Mouse (Mus musculus) urinary bladder, adult 18-20 months (tissue): ENCODE data around the gene Cfap44.

Experiments used
- DNase-seq, 2 experiments: peaks; one replicate each; pipeline ENCODE4 v3.0.0; 2022; ENCODE audit warnings: low spot score in 2 of 2, mixed read lengths in 2 of 2

Cfap44 gene

DNA sequence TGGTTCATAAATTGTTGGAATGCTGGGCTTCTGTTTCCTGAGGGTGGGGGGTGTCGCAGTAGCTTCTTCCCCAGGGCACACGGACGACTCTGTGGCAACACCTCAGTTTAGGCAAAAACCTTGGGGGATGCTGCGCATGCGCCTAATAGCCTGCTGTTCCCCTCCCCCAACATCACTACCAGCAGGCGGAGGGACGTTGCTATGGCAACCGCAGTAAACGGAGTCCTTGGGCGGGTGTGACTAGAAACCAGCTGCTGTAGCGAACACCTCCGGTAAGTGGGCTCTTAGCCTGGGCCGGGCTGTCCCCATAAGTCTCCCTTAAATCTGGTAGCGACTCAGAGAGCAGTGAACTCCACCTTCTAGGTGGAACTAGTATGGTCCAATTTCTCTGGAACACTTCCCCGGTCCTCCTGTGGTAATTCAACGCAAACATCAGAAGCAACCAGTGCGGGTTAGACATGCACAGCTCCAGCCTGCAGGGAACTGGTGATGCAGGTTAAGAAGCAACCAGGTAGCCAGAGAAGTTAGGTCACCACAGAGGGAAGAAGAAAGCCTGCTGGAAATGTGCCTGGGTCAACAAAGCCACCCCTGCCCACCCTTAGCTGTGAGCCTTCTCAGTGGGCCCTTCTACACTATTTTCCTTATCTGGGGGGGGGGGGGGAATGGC, at the start of gene Cfap44:
Gene Cfap44, plus strand, starts transcription at position 220 of the 667 bp plus-strand sequence.
- peak in 1 of 2 experiments; percentile 21 for DNase-seq

DNA sequence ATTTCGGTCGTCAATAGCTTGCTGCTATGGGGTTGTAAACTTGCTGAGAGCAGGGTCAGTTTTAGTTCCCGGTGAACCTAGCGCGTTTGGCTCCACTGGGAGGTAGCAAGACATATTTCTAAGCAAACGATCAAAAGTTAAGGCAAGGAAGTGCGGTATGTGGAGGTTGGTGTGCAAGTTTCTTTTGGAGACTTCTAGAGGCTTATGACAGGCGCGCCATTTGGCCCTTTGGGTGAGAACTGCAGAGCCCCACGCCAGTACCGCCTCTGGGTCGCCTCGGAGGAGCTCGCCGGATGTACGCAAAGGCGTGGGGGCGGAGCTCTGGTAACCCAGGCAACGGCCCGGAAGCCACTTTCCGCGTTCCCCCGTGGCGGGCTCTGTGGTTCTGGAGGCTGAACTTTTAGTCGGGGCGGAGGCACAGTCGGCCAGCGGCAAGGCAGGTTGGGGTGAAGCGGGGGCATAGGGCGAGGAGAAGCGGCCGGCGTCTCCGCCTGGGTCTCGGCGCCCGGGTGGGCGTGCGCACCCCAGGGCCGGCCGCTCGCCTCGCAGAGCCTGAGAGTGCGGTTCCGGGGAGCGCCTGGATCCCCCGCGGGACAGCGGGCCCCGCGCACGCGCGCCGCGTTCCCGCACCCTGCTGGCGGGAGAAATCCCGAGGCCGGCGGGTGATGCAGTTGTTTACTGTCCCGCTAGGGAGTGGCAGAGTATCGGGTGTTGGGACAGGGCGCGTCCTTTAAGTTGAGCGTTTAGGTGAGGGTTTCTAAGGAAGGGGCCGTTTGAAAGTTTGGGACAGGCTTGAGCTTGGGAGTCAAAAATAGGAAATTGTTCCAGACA, 47.3 kb upstream of the Cfap44 start, which contains the start of gene Spice1:
Gene Spice1, plus strand, starts transcription at position 51 of the 831 bp plus-strand sequence.
- DNase-seq = peak; percentile 91 to 92

DNA sequence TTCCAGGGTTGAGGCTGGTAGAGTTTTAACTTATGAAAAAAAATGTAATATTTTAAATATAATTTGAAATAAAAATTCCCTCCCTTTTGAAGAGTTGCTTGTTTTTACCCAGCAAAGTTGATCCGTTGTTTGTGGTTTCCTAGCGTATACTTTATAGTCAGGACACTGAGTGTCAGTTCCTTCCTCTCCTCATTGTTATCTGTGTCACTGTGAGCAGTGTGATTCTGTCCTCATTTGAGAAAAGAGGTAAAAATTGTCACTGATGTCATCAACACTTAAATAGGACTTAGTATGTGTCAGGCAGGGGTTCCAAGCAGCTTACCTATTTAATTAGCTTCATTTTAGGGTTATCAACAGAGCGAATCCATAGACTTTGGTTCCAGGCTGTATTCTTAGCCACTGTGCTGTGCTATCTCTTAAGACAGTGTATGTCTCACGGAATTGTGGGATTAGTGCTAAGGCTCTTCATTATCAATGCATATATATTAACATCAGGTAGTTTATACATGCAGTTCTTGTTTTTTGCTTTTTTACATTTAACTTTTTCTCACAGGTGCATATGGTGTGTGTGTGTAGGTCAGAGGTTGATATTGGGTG, 44.7 kb upstream of the Cfap44 start:
- no peak for DNase-seq

DNA sequence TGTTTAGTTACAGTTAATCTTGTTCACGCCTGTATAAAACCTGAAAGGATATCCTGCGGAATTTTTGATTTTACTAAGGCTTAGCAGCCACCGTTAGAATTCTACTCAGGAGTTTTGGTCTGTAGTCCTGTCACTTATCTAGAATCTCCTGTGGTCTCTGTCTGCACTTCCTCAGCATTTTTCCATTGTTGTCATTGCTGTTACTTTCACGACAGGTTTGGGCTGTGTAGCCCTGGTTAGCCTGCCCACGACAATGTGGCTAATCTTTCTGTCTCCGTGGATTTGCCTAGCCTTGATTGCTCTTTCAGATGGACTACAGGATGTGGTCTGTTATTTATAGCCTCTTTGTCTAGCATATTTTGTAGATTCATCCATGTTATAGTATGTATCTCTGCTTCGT, 38.3 kb upstream of the Cfap44 start:
- no peak for DNase-seq

DNA sequence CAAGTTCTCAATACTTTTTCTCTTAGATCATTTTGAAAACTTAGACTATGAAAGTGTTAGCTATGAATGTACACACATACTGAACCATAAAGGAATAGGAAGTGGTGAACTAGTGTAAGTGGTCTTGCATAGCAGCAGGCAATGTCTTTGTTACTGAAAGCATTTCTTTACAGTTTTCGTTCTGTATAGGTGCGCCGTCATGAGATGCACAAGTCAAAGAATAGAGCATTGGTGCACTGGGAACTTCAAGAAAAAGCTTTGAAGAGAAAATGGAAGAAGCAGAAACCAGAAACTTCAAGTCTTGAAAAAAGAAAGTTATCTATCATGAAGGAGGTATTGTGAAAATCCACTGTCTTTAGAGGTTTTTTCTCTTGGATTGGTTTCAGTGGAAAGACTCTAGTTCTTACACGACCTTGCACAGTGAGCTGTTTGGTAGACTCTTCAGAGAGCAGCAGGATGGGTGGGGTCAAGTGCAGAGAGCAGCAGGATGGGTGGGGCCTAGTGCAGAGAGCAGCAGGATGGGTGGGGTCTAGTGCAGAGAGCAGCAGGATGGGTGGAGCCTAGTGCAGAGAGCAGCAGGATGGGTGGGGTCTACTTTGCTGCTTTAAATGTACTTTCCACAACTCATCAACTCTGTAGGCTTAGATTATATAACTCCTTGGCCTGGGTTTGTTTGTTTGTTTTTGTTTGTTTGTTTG, 36.9 kb upstream of the Cfap44 start:
- DNase-seq = no peak

DNA sequence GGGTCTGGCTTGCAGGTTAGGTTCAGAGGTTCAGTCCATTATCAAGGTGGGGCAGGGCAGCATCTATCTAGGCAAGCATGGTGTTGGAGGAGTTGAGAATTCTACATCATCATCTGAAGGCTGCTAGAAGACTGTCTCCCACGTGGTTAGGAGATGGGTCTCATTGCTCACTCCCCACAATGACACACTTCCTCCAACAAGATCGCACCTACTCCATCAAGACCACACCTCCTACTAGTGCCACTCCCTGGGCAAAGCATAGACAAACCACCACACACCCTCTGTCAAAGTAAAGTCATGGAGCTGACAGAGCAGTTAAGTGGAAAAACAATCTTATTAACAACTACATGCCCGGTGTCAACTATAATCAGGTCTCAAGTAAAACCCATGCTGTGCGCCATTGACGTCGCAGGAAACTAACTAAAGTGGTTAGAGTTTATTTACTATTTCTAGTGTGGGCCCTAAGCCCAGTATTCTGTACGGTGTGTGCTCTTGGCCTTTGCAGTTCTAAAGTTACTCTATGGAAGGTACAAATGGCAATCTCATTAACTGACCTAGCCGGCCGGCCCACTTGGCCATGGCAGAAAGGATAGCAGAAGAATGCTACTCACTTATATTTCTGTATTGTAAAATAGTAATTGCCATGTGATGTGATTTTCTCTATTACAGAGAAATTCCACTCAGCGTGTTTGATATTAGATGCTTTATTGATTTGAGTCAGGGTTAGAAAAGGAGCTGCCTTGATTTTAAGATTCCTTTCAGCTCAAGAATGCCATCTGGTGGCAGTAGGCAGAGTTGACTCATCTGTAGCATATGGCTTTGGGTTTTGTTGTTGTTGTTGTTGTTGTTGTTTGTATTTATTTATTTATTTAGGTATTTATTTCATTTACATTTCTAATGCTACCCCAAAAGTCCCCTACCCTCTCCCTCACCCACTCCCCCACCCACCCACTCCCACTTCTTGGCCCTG, 32.4 kb upstream of the Cfap44 start:
- DNase-seq = no peak

DNA sequence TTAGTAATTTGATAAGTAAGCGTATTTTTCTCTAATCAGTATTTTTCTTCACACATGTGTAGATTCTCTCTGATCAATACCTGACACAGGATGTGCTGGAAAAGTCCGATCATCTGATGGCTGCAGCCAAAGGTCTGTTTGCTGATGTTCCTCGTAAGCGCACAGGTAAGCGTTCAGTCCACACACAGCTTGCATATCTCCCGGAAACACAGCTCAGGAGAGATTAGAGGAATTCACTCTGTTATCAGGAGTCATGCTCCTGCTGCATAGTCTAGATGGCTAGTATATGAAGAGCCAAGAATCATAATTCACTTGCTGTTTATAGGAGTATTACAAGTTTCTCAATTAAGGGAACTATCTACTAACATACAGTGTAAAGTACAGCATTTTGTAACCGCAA, 29.1 kb upstream of the Cfap44 start:
- DNase-seq = no peak

DNA sequence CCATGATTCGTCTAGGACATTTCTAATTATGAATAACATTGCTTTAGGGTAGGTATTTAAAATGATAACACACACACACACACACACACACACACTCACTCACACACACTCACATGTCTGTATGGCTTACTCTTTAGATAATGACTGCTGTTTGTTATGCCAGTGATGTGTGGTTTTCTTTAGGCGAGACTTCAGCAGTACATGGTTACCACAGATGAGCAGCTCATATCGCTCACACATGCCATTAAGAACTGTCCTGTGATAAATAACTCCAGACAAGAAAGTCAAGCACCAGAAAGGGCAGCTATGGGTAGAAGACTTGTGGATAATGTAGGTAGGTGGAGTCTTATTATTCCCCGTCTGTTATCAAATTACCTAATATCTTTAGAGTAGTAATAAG, 19.1 kb upstream of the Cfap44 start:
- DNase-seq = no peak

DNA sequence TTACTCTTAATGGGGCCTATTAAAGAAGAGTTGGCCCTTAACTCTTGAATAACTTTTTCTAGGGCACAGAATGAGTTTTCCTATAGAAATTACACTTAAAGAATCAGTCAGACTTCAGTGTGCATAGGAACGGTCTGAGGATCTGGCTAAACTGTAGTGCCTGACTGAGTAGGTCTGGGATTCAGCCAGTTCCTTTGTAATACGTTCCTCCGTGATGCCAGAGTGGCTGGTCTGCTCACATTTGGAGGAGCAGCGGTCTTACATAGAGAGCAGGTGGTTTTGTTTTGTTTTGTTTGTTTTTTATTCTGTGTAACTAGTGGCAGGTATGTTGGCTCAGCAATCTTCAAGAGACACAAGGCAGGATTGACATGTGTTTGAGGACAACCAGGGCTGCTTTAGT, 14.6 kb upstream of the Cfap44 start:
- no peak for DNase-seq

DNA sequence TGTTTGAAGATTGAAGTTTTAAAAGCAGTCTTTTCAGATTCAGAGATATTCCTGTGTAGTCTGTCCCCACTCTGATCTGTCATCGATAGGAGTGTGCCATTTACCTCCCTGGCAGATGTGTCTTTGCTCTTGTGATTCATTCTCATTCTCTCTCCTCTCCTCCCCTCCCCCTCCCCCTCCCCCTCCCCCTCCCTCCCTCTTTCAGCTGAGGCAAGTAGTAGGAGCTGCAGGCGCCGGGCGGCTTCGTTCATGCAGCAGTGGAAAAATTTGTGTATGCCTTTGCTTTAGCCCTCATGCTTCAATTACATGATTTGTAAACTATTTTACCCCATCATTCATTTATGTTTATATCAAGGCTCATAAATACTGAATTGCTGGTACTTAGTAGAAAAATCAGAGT, 13.0 kb upstream of the Cfap44 start:
- DNase-seq = no peak

DNA sequence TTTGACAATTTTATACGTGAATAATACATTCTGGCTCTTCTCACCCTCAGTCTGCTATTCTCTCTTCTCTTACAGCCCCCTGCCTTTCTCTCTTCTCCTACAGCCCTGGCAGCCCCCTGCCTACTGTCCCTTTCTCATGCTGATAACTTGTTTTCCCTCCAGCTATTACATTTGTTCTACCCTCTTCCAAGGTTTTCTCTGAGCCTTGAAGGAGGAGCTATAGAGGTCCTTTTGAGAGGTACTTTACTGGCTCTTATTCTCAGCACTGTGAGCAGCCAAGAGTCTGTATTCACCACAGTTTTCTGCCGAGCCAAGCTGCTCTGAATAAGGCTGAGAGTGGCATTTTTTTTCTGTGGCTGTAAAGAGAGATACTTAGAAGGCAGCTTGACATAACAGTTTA, 11.0 kb upstream of the Cfap44 start:
- no peak for DNase-seq

DNA sequence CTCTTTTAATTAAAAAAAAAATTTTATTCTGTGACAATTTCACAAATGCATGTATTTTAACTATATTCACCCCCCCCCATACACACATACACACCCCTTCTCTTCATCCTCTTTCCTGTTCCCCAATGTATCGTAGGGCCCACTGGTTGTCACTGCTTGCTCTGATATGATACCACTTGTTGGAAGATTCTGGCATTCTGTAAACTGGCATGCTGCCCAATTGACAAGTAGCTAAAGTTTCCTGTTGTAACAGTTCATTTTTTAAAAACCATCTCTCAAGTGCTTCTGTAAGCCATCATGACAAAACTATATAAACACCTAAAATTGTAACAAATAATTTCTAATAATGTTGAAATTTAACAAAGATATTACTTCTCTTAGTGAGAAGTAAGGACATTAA, 10.3 kb upstream of the Cfap44 start:
- DNase-seq = no peak

DNA sequence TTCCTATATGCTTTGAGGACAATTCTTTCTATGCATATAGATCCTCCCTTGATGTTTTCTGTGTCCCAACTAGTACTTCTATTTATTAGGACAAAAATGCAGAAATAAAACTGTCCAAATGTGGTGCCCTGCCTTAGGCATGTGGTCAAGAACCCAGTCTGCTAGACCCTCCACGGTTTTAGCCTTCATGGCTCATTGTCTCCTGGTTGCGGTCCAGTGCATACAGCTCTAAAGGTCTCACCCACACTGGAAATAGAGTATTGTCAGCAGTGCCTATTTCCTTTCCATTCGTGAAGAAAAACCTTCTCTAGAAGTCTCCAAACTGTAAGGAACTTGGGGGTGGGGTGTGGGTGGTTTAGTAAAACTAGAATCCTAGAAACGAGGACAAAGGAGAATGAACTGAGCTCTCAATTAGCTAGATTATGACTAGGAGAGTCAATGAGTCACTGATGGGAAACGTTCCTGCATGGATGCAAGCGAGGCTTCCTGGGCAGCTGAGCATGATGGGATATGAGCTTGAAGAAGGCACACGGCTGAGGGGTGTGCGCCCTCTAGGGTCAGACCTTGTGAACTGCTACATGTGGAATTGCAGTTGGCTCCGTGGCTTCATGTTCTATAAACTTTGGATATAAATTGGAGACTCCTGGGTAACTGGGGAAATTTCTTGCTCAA, 2.6 kb upstream of the Cfap44 start:
- DNase-seq = peak in 1 of 2 experiments; percentile 35

DNA sequence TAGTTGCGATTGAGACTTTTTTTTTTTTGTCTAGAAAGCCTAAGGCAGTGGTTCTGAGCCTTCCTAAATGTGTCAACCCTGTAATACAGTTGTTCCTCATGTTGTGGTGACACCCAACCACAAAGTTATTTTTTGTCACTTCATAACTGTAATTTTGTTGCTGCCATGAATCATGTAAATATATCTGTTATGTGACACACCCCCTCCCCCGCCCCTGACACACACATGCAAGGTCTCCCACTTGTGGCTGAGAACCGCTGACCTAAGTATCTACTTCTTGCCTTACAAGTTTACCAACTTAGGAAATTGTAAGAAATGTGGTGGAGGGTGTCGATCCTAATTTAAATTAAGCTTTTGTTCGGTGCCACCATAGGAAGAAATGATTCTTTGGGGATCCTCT, 10.3 kb downstream of the Cfap44 start:
- DNase-seq = no peak

DNA sequence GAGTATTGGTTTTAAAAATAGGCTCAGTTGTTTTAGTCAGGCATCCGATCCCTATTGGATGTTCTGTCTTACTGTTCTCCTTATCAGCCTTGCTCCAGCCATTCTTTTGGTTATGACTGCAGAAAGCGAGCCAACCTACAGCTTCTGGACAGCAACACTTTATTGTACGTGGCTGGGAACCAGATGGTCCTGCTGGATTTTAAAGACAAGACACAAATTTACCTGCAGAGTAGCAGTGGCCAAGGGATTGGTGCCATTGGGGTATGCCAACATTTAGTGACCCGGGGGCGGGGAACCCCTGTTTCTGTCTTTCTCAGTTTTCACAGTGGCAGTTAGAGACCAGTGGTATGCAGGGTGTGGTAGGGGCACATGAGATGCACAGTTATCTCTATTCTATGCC, 12.6 kb downstream of the Cfap44 start:
- no peak for DNase-seq

DNA sequence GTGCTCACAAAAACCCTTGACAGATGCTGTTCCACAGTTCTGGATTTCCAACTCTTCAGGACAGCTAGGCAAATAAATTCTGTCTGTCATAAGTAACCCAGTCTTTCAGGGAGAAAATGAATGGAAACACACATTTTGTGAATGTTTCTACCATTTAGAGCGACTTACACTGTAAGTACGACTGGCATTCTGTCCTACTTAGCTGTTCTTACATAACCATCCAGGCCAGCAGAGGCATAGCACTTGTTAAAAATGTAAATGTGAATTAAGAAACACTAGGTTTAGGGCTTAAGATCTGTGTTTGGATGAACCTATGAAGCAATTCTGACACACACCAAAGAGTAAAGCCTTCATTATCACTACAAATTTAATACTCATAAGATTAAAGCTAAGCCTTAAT, 13.7 kb downstream of the Cfap44 start:
- no peak for DNase-seq

DNA sequence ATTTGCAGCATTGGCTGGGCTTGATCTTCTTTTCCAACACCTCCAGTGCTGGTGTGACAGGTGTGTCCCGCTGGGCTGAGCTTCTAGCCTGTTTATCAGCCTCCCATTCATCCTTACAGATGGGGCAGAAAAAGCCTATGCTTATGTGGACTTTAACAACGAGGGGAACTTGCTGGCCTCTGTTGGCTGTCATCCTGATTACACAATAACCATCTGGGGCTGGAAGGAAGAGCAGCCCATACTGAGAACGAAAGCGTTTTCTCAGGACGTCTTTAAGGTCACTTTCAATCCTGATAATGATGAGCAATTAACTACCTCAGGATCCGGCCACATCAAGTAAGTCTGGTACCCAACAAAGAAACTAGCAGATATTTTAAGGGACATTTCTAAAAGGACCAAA, 15.6 kb downstream of the Cfap44 start:
- no peak for DNase-seq

DNA sequence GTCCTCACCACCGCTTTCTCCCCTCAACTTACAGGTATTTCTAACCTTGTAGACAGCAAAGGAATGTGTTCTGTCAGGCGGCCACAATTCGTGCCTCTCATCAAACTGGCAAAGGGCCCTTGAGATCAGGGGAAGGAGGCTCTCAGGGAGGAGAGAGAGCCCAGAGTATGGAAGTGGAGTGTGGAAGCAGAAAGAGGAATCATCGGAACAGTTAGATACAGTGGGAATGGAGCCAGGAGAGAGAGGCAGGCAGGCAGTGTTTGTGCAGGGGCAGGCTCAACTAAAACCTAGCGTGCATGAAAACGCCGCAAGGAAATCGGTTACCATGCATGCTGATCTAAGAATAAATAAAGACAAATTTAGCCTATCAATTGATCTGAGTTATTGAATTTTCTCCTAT, 23.0 kb downstream of the Cfap44 start:
- no peak for DNase-seq

DNA sequence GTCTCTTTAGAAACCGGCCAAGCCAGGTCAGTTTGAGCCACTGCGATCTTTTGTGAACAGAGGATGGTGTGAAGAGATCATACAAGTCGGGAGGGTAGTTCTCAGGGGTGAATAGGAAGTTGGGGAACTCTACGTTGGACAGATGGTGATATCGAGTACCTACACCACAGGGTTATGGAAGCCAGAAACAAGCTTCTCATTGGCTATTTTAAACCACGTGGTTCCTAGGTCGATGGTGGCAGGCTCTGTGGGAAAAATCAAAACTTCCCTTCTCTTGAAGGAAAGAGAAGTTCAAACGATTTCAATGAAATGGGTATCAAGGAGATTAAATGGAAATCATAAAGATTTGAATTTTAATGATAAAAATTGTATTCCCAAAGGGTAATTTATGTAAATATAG, 27.1 kb downstream of the Cfap44 start:
- DNase-seq = no peak

DNA sequence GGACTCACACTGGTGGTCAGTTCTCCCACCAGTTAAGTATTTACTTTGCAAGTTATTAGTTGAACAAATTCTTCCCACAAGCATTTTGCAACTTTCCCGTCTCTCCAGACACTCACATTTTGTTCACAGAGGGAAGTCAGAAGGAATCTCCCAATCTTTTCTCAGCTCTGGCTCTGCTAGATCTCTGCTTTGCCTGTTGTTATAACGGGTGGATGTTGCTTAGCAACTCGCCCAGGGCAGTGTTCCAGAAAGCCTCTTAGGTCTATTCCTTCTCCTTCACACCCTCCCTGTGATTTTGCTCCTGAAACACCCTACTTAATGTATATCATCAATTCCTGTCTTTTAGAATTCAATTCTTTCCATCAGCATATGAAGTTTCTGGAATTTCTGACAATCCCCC, 28.9 kb downstream of the Cfap44 start:
- no peak for DNase-seq

DNA sequence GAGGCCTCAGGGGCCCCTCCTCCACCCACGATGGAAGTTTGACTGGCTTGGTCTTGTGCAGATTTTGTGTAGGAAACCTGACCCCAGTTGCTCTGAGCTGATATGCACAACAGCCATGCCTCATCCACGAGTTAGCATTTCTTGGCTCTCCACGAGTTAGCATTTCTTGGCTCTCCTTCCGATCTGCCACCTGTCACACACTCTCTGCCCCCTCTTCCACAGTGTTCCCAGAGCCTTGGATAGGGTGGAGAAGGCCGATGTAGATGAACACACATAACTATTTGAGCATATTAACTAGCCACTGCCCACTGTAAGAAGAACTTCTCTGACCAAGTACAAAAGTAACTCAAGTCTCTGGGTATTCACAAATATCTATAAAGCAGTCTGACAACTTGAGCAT, 33.9 kb downstream of the Cfap44 start:
- DNase-seq = no peak
